Mouse (Mus musculus): ENCODE results near the gene Rad21l.

DNA sequence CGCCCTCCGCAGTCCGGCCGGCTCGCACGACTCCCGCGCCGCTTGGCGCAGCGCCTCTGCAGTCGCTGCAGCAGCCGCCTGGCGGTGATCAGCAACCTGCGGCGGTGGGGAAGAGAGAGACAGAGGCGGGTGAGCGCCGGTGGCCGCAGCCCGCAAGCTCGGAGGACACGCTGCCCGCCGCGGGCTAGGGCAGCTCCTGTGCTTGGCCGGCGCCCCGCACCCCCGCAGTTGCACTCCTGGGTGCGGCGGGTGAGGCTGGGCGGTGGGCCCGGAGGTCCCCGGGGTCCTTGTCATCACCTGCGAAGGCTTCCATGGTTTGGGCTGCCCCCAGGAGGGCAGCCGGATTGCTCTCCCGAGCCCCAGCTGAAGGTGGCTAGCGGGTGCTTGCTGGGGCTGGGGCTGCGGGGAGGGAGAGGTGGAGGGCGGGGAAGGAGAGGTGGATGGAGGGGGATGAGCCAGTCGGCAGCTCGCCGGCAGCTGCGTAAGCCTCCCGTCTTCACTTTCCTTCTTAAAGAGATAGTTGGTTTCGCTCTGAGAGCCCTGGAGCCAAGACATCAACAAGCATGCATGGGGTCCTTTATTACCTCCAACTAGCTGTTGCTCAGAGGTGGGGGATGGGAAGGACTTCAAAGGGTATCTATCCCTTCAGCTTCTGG, 36.0 kb downstream of the Rad21l start, which contains the start of gene Snph:
- no peak for TF ChIP-seq CTCF (IDR thresholded peaks at IDR 0.05; ENCODE audit: extremely low read depth, insufficient read depth, low read length)
- peak; percentile 57; the same call in 1 of the 2 replicates for TF ChIP-seq POLR2A (IDR thresholded peaks at IDR 0.05; ENCODE audit: extremely low read depth, insufficient read depth, low read length)
